Mouse (Mus musculus) small intestine, adult 2 months (tissue): ENCODE measurements around the gene Rad51b. TPM values are rescaled to one million over a fixed set of nuclear protein-coding genes. Genes with fewer than 3 reads are reported as not detected.

Experiments
- H3K27ac ChIP-seq: fragments of 200-500 bp; 2 replicates; pipeline ENCODE4 v1.5.1; 2012; ENCODE audit warnings: low read depth, low read length, control low read depth, inconsistent platforms; ENCODE audit not compliant: insufficient read depth
- H3K27me3 ChIP-seq: fragments of 200-500 bp; 2 replicates; pipeline ENCODE4 v1.6.1; 2012; ENCODE audit warnings: mild to moderate bottlenecking, moderate library complexity, low read length, inconsistent platforms; ENCODE audit not compliant: control insufficient read depth, insufficient read depth
- H3K36me3 ChIP-seq: fragments of 200-500 bp; 2 replicates; pipeline ENCODE4 v1.6.1; 2012; ENCODE audit warnings: mild to moderate bottlenecking, low read length, control low read depth, inconsistent platforms; ENCODE audit not compliant: control insufficient read depth, insufficient read depth
- H3K4me1 ChIP-seq: fragments of 200-500 bp; 2 replicates; pipeline ENCODE4 v1.6.1; 2012; ENCODE audit warnings: low read length, inconsistent platforms, mixed read lengths; ENCODE audit not compliant: control insufficient read depth, insufficient read depth, insufficient read length
- H3K4me3 ChIP-seq: fragments of 200-500 bp; 2 replicates; pipeline ENCODE4 v1.5.1; 2012; ENCODE audit warnings: low read depth, mild to moderate bottlenecking, control low read depth, inconsistent platforms, low read length, moderate library complexity
- CTCF ChIP-seq: fragments of 200-500 bp; IDR thresholded peaks from 2 replicates; pipeline ENCODE4 v1.5.1; 2012; ENCODE audit warnings: low read depth, mild to moderate bottlenecking, control low read depth, inconsistent platforms, low read length, moderate library complexity, mixed read lengths; ENCODE audit not compliant: insufficient replicate concordance, insufficient read length; ENCODE audit errors: extremely low read depth
- POLR2A ChIP-seq: fragments of 200-500 bp; IDR thresholded peaks from 2 replicates; pipeline ENCODE4 v1.6.1; 2012; ENCODE audit warnings: low read depth, mild to moderate bottlenecking, control low read depth, inconsistent platforms, low read length, moderate library complexity
- WGBS: fragments of 180-500 bp; shearing (Covaris S2); methylation state at CpG from one replicate; pipeline ENCODE4 v1.1.7; 2018; 5-methylcytosine and 5-hydroxymethylcytosine counted together
- polyA plus RNA-seq: library from polyadenylated mRNA; depleted of rRNA; stranded (reverse); fragments of >200 nt; gene quantifications from 2 replicates; pipeline ENCODE4 v1.2.3, GENCODE M21; 2012

The Rad51b gene
- polyA plus RNA-seq, 1 experiment = 0.46 TPM

DNA sequence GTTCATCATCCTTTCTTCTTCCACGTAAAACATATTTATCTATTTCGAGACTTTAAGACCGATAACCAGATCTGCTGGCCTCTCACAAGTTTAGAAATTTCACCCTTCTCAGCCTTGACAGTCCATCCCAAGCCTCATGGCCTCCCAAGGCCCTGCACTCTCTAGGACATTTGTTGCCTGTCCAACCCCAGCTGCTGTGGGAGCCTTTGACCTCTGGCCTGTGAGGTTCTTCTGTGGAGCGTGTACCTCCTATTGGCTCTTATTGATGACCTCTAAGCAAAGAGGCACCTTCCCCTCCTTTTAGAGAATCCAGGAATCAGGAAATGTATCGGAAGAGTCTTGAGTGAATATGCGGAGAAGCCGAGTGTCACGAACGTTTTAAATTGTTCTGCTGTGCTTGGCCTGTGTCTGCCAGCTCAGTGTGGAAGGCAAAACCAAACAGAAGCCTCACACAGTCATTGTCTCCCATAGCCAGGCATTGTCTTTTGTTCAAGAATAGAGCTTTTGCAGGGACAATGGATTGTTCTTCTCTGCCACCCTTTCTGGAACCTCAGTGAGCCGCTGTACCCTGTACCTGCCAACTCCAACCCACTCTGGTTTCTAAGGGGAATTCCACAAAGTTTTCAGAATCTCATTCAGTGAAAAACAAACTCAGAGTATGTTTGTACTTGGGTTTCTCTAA lies 215.3 kb downstream of the Rad51b start:
- Histone ChIP-seq H3K4me3 (no peak overlapping the region), H3K27ac (0 out of 2 replicates have a peak overlapping the region, but pooled peaks have one; percentile 12), H3K36me3 (no peaks in the 10 kb centered on the region), H3K27me3 (no peaks in the 10 kb centered on the region), H3K4me1 (peaks cover 4% of the 10 kb centered on the region)
- TF ChIP-seq POLR2A (no peak), CTCF (no peak)
- 87% methylated on average over 10 of the region's 10 CpGs for WGBS

DNA sequence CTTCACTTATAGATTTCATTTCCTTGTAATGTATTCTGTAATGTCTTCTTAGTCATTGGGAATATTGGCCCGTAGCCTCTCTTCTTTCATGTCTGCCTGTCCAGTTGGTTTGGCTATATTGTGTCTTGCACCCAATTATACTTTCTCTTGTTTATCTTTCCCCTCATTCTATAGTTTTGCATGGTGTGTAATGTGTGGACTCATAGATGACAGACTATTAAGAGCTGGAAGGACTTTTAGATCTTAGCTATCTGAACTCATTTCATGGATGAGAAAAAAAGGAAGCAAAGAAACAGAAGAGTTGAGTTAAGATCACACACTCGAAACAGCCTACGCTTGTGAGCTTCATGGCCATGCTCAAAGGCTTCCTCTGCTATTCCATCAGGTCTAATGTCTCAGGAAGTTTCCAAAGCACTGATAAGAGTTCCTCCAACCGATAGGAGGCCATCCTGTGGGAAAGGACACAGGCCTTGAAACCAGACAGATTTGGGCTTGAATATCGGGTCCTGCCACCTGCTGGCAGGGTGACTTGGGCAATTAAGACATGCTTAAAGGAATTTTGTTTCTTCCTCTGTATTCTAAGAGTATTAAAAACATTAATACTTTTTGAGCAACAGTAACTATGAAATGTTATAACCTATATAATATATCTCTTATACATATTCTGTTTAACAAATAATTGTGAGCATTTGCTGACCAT lies 216.1 kb downstream of the Rad51b start:
- 77% methylated on average over 5 of the region's 5 CpGs for WGBS
- Histone ChIP-seq H3K4me1 (peaks cover 3% of the 10 kb centered on the region), H3K4me3 (no peak overlapping the region), H3K27ac (no peak overlapping the region), H3K27me3 (no peaks in the 10 kb centered on the region), H3K36me3 (no peaks in the 10 kb centered on the region)
- no peak for TF ChIP-seq POLR2A
- TF ChIP-seq CTCF = peak; percentile 38; the same call in 1 of the 2 replicates

DNA sequence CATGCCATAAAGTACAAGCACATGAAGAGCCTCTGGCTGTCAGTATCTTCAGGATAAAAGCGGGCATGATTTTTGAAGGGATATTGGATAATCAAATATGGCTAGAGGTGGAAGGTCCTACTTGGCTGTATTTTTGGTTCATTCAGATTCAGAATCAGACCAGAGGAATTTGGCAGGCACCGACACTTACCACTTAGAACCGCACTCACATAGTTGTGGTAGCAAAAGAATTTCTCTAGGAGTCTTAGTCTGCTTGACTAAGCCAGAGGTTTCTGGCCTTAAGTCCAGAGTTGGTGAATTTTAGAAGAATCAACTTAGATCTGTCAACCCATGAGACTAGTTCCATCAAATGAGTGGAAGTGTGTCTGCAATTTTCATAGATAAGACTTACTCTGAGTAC lies 217.6 kb downstream of the Rad51b start:
- no peak overlapping the region for H3K4me3 ChIP-seq
- H3K36me3 ChIP-seq = no peaks in the 10 kb centered on the region
- H3K27ac ChIP-seq = no peak overlapping the region
- no peak for TF ChIP-seq CTCF
- peaks cover 3% of the 10 kb centered on the region for H3K4me1 ChIP-seq
- WGBS = 90% methylated on average over 3 of the region's 3 CpGs
- no peaks in the 10 kb centered on the region for H3K27me3 ChIP-seq

DNA sequence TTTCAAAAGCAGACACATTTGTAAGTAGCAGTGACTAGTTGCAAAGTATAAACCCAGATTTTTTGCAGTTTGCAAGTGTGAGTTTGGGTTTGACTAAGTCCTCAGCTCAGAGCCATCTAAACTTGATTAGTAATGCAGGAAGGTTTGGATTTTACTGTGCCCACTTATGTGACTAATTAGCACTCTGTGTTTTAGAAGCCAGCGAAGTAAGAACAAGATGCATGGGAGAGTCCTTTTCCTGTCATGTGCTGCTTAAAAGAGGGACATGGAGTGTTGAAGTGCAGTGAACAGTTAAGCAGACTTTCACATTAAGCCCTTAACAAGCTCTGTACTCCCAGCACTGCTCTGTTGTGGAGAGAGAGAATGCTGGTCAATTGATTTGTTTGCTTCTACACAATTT lies 225.3 kb downstream of the Rad51b start:
- no peak for TF ChIP-seq CTCF
- TF ChIP-seq POLR2A = no peak

DNA sequence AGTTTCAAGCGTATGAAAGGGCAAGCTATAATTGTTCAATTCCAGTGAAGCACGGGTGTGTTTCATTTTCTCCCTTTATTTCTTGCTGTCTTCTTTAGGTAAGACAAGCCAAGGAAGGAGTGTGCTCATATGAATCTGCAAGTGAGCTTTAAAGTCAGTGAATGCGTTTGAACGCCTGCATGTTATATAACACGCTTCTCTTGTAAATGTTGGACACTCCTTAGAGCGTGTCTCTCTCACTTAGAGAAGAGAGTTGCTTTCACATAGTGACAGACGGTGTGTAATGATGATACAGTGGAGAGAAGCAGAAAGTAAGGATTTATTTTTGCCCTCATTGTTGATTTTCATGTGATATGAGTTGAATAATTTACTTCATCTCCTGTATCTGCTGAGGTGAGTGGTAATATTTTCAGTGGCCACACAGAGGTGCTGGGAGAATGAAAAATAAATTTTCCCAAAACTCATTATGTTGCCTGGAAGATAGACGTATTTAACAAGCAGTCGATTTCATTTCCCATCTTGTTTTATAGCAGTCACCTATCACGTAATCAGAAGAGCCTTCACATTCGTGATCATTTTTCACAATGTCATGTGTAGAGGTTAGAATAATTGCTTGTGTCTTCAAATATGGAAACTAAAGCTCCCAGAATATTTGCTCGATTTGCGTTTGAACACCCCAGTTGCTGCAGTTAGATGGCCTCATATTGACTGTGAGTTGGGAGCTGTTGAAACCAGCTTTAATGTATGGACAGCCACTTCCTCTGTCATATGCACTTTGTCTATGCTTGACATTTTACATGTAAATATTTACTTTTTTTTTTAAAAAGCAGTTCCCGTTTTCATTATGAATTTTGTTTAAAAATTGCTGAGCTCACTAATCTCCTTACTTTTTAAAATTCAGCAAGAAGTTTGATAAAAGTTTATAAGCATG lies 228.1 kb downstream of the Rad51b start:
- Histone ChIP-seq H3K4me3 (no peak overlapping the region), H3K27ac (peak overlapping the region; percentile 68), H3K27me3 (no peaks in the 10 kb centered on the region), H3K4me1 (peaks cover 4% of the 10 kb centered on the region; the same call in 1 of the 2 replicates), H3K36me3 (no peaks in the 10 kb centered on the region)
- WGBS = 49% methylated on average over 14 of the region's 14 CpGs
- no peak for TF ChIP-seq CTCF
- TF ChIP-seq POLR2A = no peak

More for the DNA sequence above, 225.3 kb downstream of the Rad51b start:
- H3K4me3 ChIP-seq = no peak overlapping the region
- H3K27ac ChIP-seq = no peak overlapping the region
- no peaks in the 10 kb centered on the region for H3K27me3 ChIP-seq
- peaks cover 4% of the 10 kb centered on the region; the same call in 1 of the 2 replicates for H3K4me1 ChIP-seq
- 74% methylated on average over 1 of the region's 1 CpGs for WGBS
- no peaks in the 10 kb centered on the region for H3K36me3 ChIP-seq

DNA sequence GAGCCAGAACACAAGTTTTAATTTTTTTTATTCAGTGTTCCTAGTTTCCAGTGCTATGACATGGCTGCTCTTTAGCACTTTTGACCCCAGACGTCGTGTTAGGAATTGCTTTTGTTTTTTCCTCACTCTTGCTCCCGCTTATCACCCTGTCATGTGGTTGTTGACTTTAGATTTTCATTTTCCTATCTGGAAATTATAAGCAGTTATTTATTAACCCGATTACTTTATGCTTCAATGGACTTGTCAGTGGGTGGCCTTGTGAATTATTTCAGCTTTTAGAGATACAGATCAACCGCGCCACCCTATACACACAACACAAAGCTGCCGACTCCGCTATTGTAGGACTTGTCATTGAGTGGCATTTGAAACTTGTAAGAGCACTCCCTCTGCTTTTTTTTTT lies 228.8 kb downstream of the Rad51b start:
- Histone ChIP-seq H3K36me3 (no peaks in the 10 kb centered on the region), H3K27me3 (no peaks in the 10 kb centered on the region), H3K27ac (no peak overlapping the region), H3K4me1 (peaks cover 4% of the 10 kb centered on the region; the same call in 1 of the 2 replicates), H3K4me3 (no peak overlapping the region)
- TF ChIP-seq POLR2A (no peak), CTCF (no peak)
- 25% methylated on average over 8 of the region's 8 CpGs for WGBS
